Mouse (Mus musculus) lung, postnatal 0 days (tissue): ENCODE results near the gene Agmo. TPM values are rescaled to one million over a fixed set of nuclear protein-coding genes. Genes with fewer than 3 reads are reported as not detected.

Source experiments
- ATAC-seq: fragments of 200-750 bp; cut with Nextera tagmentation; 2 replicates; pipeline ENCODE4 v1.8.0; 2017; ENCODE audit warnings: moderate library complexity
- DNase-seq: peaks from one replicate; pipeline ENCODE4 v3.0.0-alpha.2; 2016; ENCODE audit warnings: low spot score
- H3K27ac ChIP-seq: fragments of 300-500 bp; sonication (generic); 2 replicates; pipeline ENCODE4 v1.5.1; 2014; ENCODE audit warnings: antibody characterized with exemption, mild to moderate bottlenecking, low read length, mixed read lengths
- H3K27me3 ChIP-seq: fragments of 300-500 bp; sonication (generic); replicated peaks from 2 replicates; pipeline ENCODE4 v1.6.1; 2014; ENCODE audit warnings: low read length, mixed read lengths; ENCODE audit not compliant: insufficient read depth
- H3K36me3 ChIP-seq: fragments of 300-500 bp; sonication (generic); 2 replicates; pipeline ENCODE4 v1.6.1; 2014; ENCODE audit warnings: low read length, mixed read lengths; ENCODE audit not compliant: insufficient read depth
- H3K4me1 ChIP-seq: fragments of 300-500 bp; sonication (generic); 2 replicates; pipeline ENCODE4 v1.6.1; 2014; ENCODE audit warnings: antibody characterized with exemption, low read depth, low read length, mixed read lengths; ENCODE audit not compliant: insufficient read depth
- H3K4me2 ChIP-seq: fragments of 300-500 bp; sonication (generic); replicated peaks from 2 replicates; pipeline ENCODE4 v1.6.1; 2014; ENCODE audit warnings: low read depth, mild to moderate bottlenecking, low read length, moderate library complexity, mixed read lengths
- H3K4me3 ChIP-seq: fragments of 300-500 bp; sonication (generic); 2 replicates; pipeline ENCODE4 v1.5.1; 2014; ENCODE audit warnings: low read depth, low read length
- H3K9ac ChIP-seq: fragments of 300-500 bp; sonication (generic); replicated peaks from 2 replicates; pipeline ENCODE4 v1.6.1; 2014; ENCODE audit warnings: low read depth, mild to moderate bottlenecking
- H3K9me3 ChIP-seq: fragments of 300-500 bp; sonication (generic); 2 replicates; pipeline ENCODE4 v1.6.1; 2016; ENCODE audit warnings: low read length, mixed read lengths
- CTCF ChIP-seq: IDR thresholded peaks from 2 replicates; pipeline ENCODE4 v1.5.1; 2016; ENCODE audit warnings: antibody characterized with exemption, mild to moderate bottlenecking
- EP300 ChIP-seq: IDR thresholded peaks from 2 replicates; pipeline ENCODE4 v1.6.1; 2016; ENCODE audit warnings: antibody characterized with exemption, mild to moderate bottlenecking, control low read depth
- WGBS: fragments of 180-500 bp; shearing (Covaris S2); extraction: QIAGEN DNeasy Blood & Tissue Kit; methylation state at CpG from one replicate; pipeline ENCODE4 v1.1.7; 2014; 5-methylcytosine and 5-hydroxymethylcytosine counted together
- polyA plus RNA-seq: library from polyadenylated mRNA; unstranded; fragments of >200 nt; fragmentation: Nextera tagmentation; extraction: Ambion mirVana; gene quantifications from 2 replicates; pipeline ENCODE4 v1.2.1, GENCODE M21; 2015

The Agmo gene
- polyA plus RNA-seq, 1 experiment from 2014 or later: 2.7 TPM

DNA sequence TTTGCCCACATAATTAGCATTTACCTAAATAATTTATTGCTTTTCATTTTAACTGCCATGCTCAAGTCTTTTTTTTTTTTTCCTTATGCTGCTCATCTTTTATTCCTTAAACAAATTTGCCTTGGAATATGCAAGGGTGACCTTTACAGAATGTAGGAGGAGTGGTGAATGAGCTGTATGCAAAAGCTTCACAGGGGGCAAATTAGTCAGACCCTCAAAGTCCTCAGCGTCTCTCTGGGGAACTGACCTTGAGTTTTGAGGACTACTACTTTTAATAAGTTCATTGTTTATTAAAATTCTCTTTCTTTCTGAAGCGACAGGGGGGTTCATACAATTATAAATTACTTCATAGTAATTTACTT lies 33.2 kb downstream of the Agmo start:
- H3K9ac ChIP-seq: no peak overlapping the region
- TF ChIP-seq EP300 (no peak), CTCF (no peak)
- no peak overlapping the region for H3K27ac ChIP-seq
- DNase-seq (no peak), ATAC-seq (no peak)
- H3K27me3 ChIP-seq: no peaks in the 10 kb centered on the region
- no peaks in the 10 kb centered on the region for H3K9me3 ChIP-seq
- no peak overlapping the region for H3K4me3 ChIP-seq
- H3K4me2 ChIP-seq: no peak overlapping the region
- no peaks in the 10 kb centered on the region for H3K36me3 ChIP-seq
- H3K4me1 ChIP-seq: no peaks in the 10 kb centered on the region
- 59% methylated on average over 2 of the region's 2 CpGs for WGBS

DNA sequence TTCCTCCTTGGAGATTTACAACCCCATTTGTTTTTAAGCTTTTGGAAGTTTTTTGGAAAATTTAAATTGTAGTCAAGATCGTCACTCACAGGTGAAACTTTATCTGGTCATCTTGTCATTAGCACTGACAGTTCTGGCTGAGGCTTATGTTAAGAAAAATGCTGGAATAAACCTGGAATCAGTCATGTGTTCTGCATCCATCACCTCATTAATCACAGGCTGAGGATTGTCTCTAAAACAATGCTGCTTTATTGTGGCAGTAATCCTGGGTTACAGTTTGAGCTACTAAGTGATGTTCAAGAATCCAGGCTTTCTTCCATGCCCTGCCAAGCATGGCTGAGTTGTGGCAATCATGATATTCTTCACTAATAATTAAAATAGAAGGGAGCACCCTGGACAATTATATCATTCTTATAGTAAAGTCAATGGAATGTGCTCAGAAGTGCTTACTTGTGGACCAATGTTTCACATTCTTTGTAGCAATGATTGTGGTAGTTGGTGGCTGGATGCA lies 65.6 kb downstream of the Agmo start:
- 10% methylated on average over 1 of the region's 1 CpGs for WGBS
- Histone ChIP-seq H3K4me2 (no peak overlapping the region), H3K9me3 (no peaks in the 10 kb centered on the region), H3K27ac (no peak overlapping the region), H3K27me3 (no peaks in the 10 kb centered on the region), H3K4me1 (no peaks in the 10 kb centered on the region), H3K36me3 (no peaks in the 10 kb centered on the region), H3K9ac (no peak overlapping the region), H3K4me3 (no peak overlapping the region)
- DNase-seq (no peak), ATAC-seq (no peak)
- TF ChIP-seq CTCF (no peak), EP300 (no peak)

DNA sequence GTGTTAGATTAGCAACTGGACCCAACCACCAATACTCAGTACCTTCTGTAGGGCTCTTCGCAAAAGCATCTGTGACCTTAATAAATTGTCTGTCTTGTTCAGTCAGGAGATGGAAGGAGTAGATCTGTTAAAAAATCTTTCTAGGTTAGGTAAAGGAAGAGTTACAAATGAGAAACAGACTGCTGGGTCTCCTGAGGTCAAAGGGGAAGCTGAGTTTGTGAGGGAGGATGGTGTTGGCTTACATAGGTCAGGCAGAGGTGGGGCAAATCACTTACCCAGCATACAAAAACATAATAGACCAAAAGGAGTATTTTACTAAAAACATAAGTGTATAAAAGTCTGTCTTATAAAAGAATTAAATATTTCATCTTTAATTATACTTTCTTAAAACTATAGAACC lies 69.3 kb downstream of the Agmo start:
- Histone ChIP-seq H3K4me3 (no peak overlapping the region), H3K9me3 (no peaks in the 10 kb centered on the region), H3K27me3 (no peaks in the 10 kb centered on the region), H3K27ac (no peak overlapping the region), H3K4me2 (no peak overlapping the region), H3K36me3 (no peaks in the 10 kb centered on the region), H3K9ac (no peak overlapping the region), H3K4me1 (no peaks in the 10 kb centered on the region)
- ATAC-seq (no peak), DNase-seq (no peak)
- WGBS: 86% methylated on average over 1 of the region's 1 CpGs
- TF ChIP-seq EP300 (no peak), CTCF (no peak)

DNA sequence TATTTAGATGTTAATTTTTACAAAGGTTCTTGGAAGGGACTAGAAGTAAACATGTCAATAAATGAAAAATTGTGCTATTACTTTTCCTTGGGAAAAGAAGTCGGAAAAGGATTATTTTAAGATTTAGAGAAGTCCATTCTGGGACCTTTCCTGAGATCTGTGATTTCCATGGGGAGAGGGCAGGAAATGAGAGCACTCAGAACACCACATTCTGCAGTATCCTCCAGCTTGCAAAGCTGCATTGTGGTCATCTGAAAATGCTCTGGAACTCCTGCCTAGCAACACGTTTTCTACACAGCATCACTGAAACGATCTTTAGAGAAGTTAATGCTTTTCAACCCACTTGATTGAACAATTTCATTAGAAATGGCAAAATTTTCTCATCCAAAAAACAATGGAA lies 81.4 kb downstream of the Agmo start:
- H3K27me3 ChIP-seq: no peaks in the 10 kb centered on the region
- no peak overlapping the region for H3K27ac ChIP-seq
- 58% methylated on average over 3 of the region's 3 CpGs for WGBS
- H3K4me3 ChIP-seq: no peak overlapping the region
- ATAC-seq: no peak
- no peak overlapping the region for H3K4me2 ChIP-seq
- H3K9ac ChIP-seq: no peak overlapping the region
- H3K4me1 ChIP-seq: no peaks in the 10 kb centered on the region
- TF ChIP-seq EP300 (no peak), CTCF (no peak)
- no peaks in the 10 kb centered on the region for H3K9me3 ChIP-seq
- DNase-seq: no peak
- no peaks in the 10 kb centered on the region for H3K36me3 ChIP-seq

DNA sequence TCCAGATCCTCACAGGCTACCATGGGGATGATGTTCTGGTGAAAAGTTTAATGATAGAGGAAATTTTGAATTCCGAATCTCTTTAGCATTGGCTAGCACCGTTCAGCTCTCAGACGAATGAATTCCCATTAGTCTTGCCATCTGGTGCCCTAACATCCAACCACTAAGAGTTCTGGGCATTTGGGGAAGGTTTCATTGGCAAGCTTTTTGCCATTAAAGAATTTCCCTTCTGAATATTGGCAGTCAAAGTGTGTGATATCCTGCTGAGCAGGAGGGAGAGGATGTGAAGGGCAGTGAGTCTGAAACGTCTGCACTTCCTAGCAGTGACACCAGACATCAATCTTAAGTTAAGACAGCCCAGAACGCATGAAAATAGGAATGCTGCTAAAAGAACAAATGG lies 93.5 kb downstream of the Agmo start:
- Histone ChIP-seq H3K36me3 (no peaks in the 10 kb centered on the region), H3K9ac (no peak overlapping the region), H3K9me3 (no peaks in the 10 kb centered on the region), H3K4me1 (no peaks in the 10 kb centered on the region), H3K4me3 (no peak overlapping the region), H3K27ac (no peak overlapping the region), H3K27me3 (no peaks in the 10 kb centered on the region), H3K4me2 (no peak overlapping the region)
- no peak for DNase-seq
- WGBS: 45% methylated on average over 5 of the region's 5 CpGs
- no peak for ATAC-seq
- TF ChIP-seq EP300 (no peak), CTCF (no peak)

DNA sequence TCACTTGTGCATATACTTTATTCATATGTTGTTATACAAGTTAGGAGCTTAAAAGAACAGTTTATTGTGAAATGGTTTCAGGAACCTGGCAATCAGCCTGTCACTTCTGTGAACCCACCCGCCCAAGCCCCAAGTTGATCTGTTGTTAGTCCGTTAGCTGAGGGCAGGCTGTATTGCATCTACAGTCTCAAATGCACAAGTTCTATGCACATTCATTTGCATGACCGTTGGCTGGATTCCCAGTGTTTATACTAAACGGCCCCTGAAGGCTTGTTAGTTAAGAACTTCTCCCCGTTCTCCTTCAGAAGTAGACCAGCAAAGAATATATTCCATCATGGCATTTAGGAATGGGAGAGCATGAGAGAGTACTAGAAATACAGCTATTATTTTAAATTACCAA lies 102.8 kb downstream of the Agmo start:
- DNase-seq (no peak), ATAC-seq (no peak)
- Histone ChIP-seq H3K27me3 (no peaks in the 10 kb centered on the region), H3K4me3 (no peak overlapping the region), H3K36me3 (no peaks in the 10 kb centered on the region), H3K27ac (no peak overlapping the region), H3K9me3 (no peaks in the 10 kb centered on the region), H3K9ac (no peak overlapping the region), H3K4me2 (no peak overlapping the region), H3K4me1 (no peaks in the 10 kb centered on the region)
- no peak for TF ChIP-seq CTCF
- no peak for TF ChIP-seq EP300
- 52% methylated on average over 5 of the region's 5 CpGs for WGBS

DNA sequence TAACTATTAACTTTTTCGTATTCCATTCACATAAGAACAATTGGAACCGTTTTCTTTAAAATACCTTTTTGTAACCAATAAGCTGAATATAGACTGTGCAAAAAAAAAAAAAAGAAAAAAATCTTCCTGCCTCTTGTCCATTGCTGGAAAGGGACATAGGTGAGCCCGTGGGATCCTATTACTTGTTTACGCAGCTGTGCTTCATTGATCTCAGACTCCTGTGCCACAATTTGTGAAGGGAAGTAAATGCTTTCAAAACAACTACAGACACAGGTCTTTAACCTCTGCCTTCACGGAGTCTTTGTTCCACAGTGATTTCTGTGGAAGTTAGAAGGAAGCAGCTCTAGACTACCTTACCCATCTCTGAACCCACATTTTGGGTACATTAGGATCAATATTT lies 104.3 kb downstream of the Agmo start:
- TF ChIP-seq EP300 (no peak), CTCF (no peak)
- no peaks in the 10 kb centered on the region for H3K36me3 ChIP-seq
- H3K4me2 ChIP-seq: no peak overlapping the region
- DNase-seq: no peak
- no peak overlapping the region for H3K9ac ChIP-seq
- WGBS: 57% methylated on average over 5 of the region's 5 CpGs
- no peaks in the 10 kb centered on the region for H3K9me3 ChIP-seq
- H3K27ac ChIP-seq: no peak overlapping the region
- no peaks in the 10 kb centered on the region for H3K4me1 ChIP-seq
- ATAC-seq: no peak
- H3K4me3 ChIP-seq: no peak overlapping the region
- H3K27me3 ChIP-seq: no peaks in the 10 kb centered on the region
